Comparison of ENCODE assay signal across 9 mouse cellular contexts in the genomic region with DNA sequence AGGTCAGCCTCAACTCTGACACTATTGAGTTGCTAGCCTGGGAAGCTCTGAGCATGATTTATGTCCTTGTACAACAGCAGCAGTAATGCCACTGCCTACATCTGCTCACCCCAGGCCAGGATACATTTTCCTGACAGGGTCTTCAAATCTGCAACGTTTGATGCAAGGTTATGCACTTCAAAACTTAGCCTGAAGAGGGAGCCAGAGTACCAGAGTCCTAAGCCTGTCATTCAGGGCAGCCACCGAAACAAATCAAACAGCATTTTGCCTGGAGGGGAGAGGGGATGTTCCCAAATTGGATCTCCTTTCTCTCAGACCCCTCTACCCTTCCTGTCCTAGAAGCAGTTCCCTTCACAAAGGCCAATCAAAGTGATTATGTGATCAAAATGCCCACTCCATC. TPM values are rescaled to one million over a fixed set of nuclear protein-coding genes. Genes with fewer than 3 reads are reported as not detected.
DNase-seq lines count a peak whose midpoint lies in the region; ATAC-seq and TF ChIP-seq lines count a peak whose summit lies in the region.
"Had no signal": no experiment of that assay in that cellular context is flagged by ENCODE, and none has a peak within 500 bp of the region (broad histone marks: within the 10 kb centered on the region; RNA-seq: fewer than 3 reads in every experiment).

No protein-coding gene starts in this region.

- peak; percentile 69 for TF ChIP-seq CTCF in lung, postnatal 0 days (IDR thresholded peaks at IDR 0.05)
- peak; percentile 81 for TF ChIP-seq CTCF in stomach, postnatal 0 days (IDR thresholded peaks at IDR 0.05; ENCODE audit: low read depth)

- no peaks in the 10 kb centered on the region for H3K27me3 ChIP-seq in forebrain, embryonic 11.5 days (ENCODE audit: control insufficient read depth, insufficient read depth, low read length)
- H3K27me3 ChIP-seq in forebrain, embryonic 16.5 days (replicated peaks; ENCODE audit: control insufficient read depth, insufficient read depth, low read length), result no peaks in the 10 kb centered on the region
- H3K27me3 ChIP-seq in lung, postnatal 0 days (replicated peaks; ENCODE audit: insufficient read depth, low read length), result no peaks in the 10 kb centered on the region
- no peaks in the 10 kb centered on the region for H3K27me3 ChIP-seq in stomach, postnatal 0 days (ENCODE audit: control insufficient read depth, insufficient read depth, low read length)
- H3K27me3 ChIP-seq: lung, embryonic 15.5 days had no signal

- no peak overlapping the region for H3K4me3 ChIP-seq in forebrain, embryonic 11.5 days (ENCODE audit: low read depth, low read length)
- no peak overlapping the region for H3K4me3 ChIP-seq in forebrain, embryonic 16.5 days (replicated peaks; ENCODE audit: low read length)
- H3K4me3 ChIP-seq in lung, postnatal 0 days (ENCODE audit: low read depth, low read length), result no peak overlapping the region
- H3K4me3 ChIP-seq in stomach, postnatal 0 days (ENCODE audit: low read depth, low read length), result no peak overlapping the region
- H3K4me3 ChIP-seq: lung, embryonic 15.5 days had no signal

- no peak overlapping the region for H3K4me2 ChIP-seq in forebrain, embryonic 11.5 days (ENCODE audit: low read depth, low read length, severe bottlenecking)
- H3K4me2 ChIP-seq in forebrain, embryonic 16.5 days (ENCODE audit: low read length), result no peak overlapping the region
- H3K4me2 ChIP-seq in lung, postnatal 0 days (replicated peaks; ENCODE audit: low read depth, low read length), result no peak overlapping the region
- H3K4me2 ChIP-seq in stomach, postnatal 0 days (replicated peaks; ENCODE audit: low read depth), result no peak overlapping the region
- H3K4me2 ChIP-seq: lung, embryonic 15.5 days had no signal

- no peak for TF ChIP-seq EP300 in lung, postnatal 0 days (IDR thresholded peaks at IDR 0.05)
- TF ChIP-seq EP300 in stomach, postnatal 0 days (optimal IDR thresholded peaks at IDR 0.05), result no peak

- H3K27ac ChIP-seq in forebrain, embryonic 11.5 days (ENCODE audit: low read depth, low read length), result no peak overlapping the region
- H3K27ac ChIP-seq in forebrain, embryonic 16.5 days (ENCODE audit: low read length), result no peak overlapping the region
- H3K27ac ChIP-seq in lung, postnatal 0 days (ENCODE audit: low read length), result no peak overlapping the region
- H3K27ac ChIP-seq in stomach, postnatal 0 days (replicated peaks), result no peak overlapping the region
- H3K27ac ChIP-seq: lung, embryonic 15.5 days had no signal

- no peaks in the 10 kb centered on the region for H3K36me3 ChIP-seq in forebrain, embryonic 11.5 days (ENCODE audit: control insufficient read depth, insufficient read depth, low read length)
- H3K36me3 ChIP-seq in forebrain, embryonic 16.5 days (ENCODE audit: control insufficient read depth, insufficient read depth), result no peaks in the 10 kb centered on the region
- no peaks in the 10 kb centered on the region for H3K36me3 ChIP-seq in lung, postnatal 0 days (ENCODE audit: insufficient read depth, low read length)
- no peaks in the 10 kb centered on the region for H3K36me3 ChIP-seq in stomach, postnatal 0 days (ENCODE audit: control insufficient read depth, insufficient read depth, low read length)
- H3K36me3 ChIP-seq: lung, embryonic 15.5 days had no signal

- no peaks in the 10 kb centered on the region for H3K4me1 ChIP-seq in forebrain, embryonic 11.5 days (replicated peaks; ENCODE audit: control insufficient read depth, insufficient read depth, low read length)
- H3K4me1 ChIP-seq in forebrain, embryonic 16.5 days (replicated peaks; ENCODE audit: control insufficient read depth, insufficient read depth, low read length), result no peaks in the 10 kb centered on the region
- no peaks in the 10 kb centered on the region for H3K4me1 ChIP-seq in lung, postnatal 0 days (ENCODE audit: insufficient read depth, low read depth, low read length)
- no peaks in the 10 kb centered on the region for H3K4me1 ChIP-seq in stomach, postnatal 0 days (replicated peaks; ENCODE audit: control insufficient read depth, insufficient read depth)
- H3K4me1 ChIP-seq: lung, embryonic 15.5 days had no signal

- no peak overlapping the region for H3K9ac ChIP-seq in forebrain, embryonic 11.5 days (ENCODE audit: low read length)
- H3K9ac ChIP-seq in forebrain, embryonic 16.5 days (replicated peaks; ENCODE audit: low read depth, low read length), result no peak overlapping the region
- H3K9ac ChIP-seq in lung, postnatal 0 days (replicated peaks; ENCODE audit: low read depth), result no peak overlapping the region
- no peak overlapping the region for H3K9ac ChIP-seq in stomach, postnatal 0 days (ENCODE audit: low read length)
- H3K9ac ChIP-seq: lung, embryonic 15.5 days had no signal

- no peaks in the 10 kb centered on the region for H3K9me3 ChIP-seq in forebrain, embryonic 11.5 days (ENCODE audit: control insufficient read depth, low read length)
- H3K9me3 ChIP-seq in forebrain, embryonic 16.5 days (ENCODE audit: control insufficient read depth, low read length), result no peaks in the 10 kb centered on the region
- no peaks in the 10 kb centered on the region for H3K9me3 ChIP-seq in lung, postnatal 0 days (ENCODE audit: low read length)
- no peaks in the 10 kb centered on the region for H3K9me3 ChIP-seq in stomach, postnatal 0 days (ENCODE audit: control insufficient read depth, low read length)
- H3K9me3 ChIP-seq: lung, embryonic 15.5 days had no signal

- DNase-seq in forebrain, embryonic 11.5 days (ENCODE audit: low spot score), result peak; percentile 62
- peak; percentile 51 to 58 for DNase-seq in right cerebral cortex, adult 2 months (ENCODE audit: low spot score in 2 of 2)
- no peak for DNase-seq in right cerebral cortex, postnatal 25 days
- peak; percentile 39 for DNase-seq in lung, postnatal 0 days (ENCODE audit: low spot score)
- peak; percentile 38 for DNase-seq in stomach, postnatal 0 days (ENCODE audit: low spot score)
- no peak for DNase-seq in gastrocnemius, adult 18-20 months (ENCODE audit: low spot score)

- ATAC-seq in forebrain, embryonic 11.5 days (replicated peaks; ENCODE audit: low FRiP score), result peak; percentile 33; the same call in 1 of the 2 replicates
- ATAC-seq in forebrain, embryonic 16.5 days, result no peak
- ATAC-seq in granulocyte monocyte progenitor cell, adult 5-6 weeks (replicated peaks; ENCODE audit: poor library complexity, severe bottlenecking), result peak; percentile 61; the same call in 1 of the 2 replicates
- ATAC-seq in lung, postnatal 0 days, result no peak
- ATAC-seq in stomach, postnatal 0 days (ENCODE audit: low FRiP score, low TSS enrichment), result no peak

- WGBS in forebrain, embryonic 11.5 days, result 2% methylated on average over 2 of the region's 2 CpGs
- 2% methylated on average over 2 of the region's 2 CpGs for WGBS in forebrain, embryonic 16.5 days
- 2% methylated on average over 2 of the region's 2 CpGs for WGBS in lung, postnatal 0 days
- 4% methylated on average over 2 of the region's 2 CpGs for WGBS in stomach, postnatal 0 days

RNA-seq across cellular contexts. Expression of a gene that starts 30.1 kb away (rescaled TPM):
- polyA plus RNA-seq in forebrain, embryonic 11.5 days (2014; fragmentation: Nextera tagmentation; extraction: Ambion mirVana), result not detected in 2 replicates
- polyA plus RNA-seq in forebrain, embryonic 16.5 days (2015; fragmentation: Nextera tagmentation; extraction: Ambion mirVana), result not detected in 2 replicates
- total RNA-seq in granulocyte monocyte progenitor cell, adult 5-6 weeks (2014; fragmentation: Nextera tagmentation), result not detected in 2 replicates
- total RNA-seq in granulocyte monocyte progenitor cell, adult 5-6 weeks (2017), result not detected in 2 replicates
- not detected in 2 replicates for polyA plus RNA-seq in lung, postnatal 0 days (2015; fragmentation: Nextera tagmentation; extraction: Ambion mirVana)
- polyA plus RNA-seq in stomach, postnatal 0 days (2015; fragmentation: Nextera tagmentation; extraction: Ambion mirVana), result 3.3 and 3.7 TPM in 2 replicates
- total RNA-seq in gastrocnemius, adult 18-20 months (2021), result not detected
- polyA plus RNA-seq: lung, embryonic 15.5 days had no signal

RNA-seq across cellular contexts. Expression of a gene that starts 45.9 kb away (rescaled TPM):
- polyA plus RNA-seq in forebrain, embryonic 11.5 days (2014; fragmentation: Nextera tagmentation; extraction: Ambion mirVana), result not detected in 2 replicates
- polyA plus RNA-seq in forebrain, embryonic 16.5 days (2015; fragmentation: Nextera tagmentation; extraction: Ambion mirVana), result not detected in 2 replicates
- not detected in 2 replicates for total RNA-seq in granulocyte monocyte progenitor cell, adult 5-6 weeks (2014; fragmentation: Nextera tagmentation)
- total RNA-seq in granulocyte monocyte progenitor cell, adult 5-6 weeks (2017), result not detected in 2 replicates
- not detected in 2 replicates for polyA plus RNA-seq in lung, postnatal 0 days (2015; fragmentation: Nextera tagmentation; extraction: Ambion mirVana)
- polyA plus RNA-seq in stomach, postnatal 0 days (2015; fragmentation: Nextera tagmentation; extraction: Ambion mirVana), result 0.05 and 0.08 TPM in 2 replicates
- total RNA-seq in gastrocnemius, adult 18-20 months (2021), result not detected
- polyA plus RNA-seq: lung, embryonic 15.5 days had no signal

Comparison
In these comparisons a context has a peak if more than half of its experiments do, and no peak if none do; other contexts are left out.
1. ATAC-seq: peak in forebrain, embryonic 11.5 days (single experiment) and granulocyte monocyte progenitor cell, adult 5-6 weeks (single experiment); none in forebrain, embryonic 16.5 days (single experiment), lung, postnatal 0 days (single experiment) and stomach, postnatal 0 days (single experiment).
2. DNase-seq: peak in forebrain, embryonic 11.5 days (single experiment), right cerebral cortex, adult 2 months (2 of 2), lung, postnatal 0 days (single experiment) and stomach, postnatal 0 days (single experiment); none in right cerebral cortex, postnatal 25 days (single experiment) and gastrocnemius, adult 18-20 months (single experiment).